Mouse (Mus musculus) liver, embryonic 14.5 days (tissue): ENCODE measurements around the gene Frmd4a. TPM values are rescaled to one million over a fixed set of nuclear protein-coding genes. Genes with fewer than 3 reads are reported as not detected.
A peak's percentile ranks its signal among the peaks of the same experiment; 100 is the strongest.

Experiments used
- ATAC-seq: fragments of 200-750 bp; cut with Nextera tagmentation; 2 replicates; pipeline ENCODE4 v1.8.0; 2017; ENCODE audit warnings: moderate number of reproducible peaks, mild to moderate bottlenecking, moderate library complexity; ENCODE audit not compliant: insufficient read depth
- DNase-seq, 3 experiments: peaks; one replicate each; pipeline ENCODE4 v3.0.0-alpha.2; 2012 to 2013; ENCODE audit warnings: low read depth in 3 of 3, low spot score in 3 of 3
- H3K27ac ChIP-seq: fragments of 300-500 bp; sonication (generic); 2 replicates; pipeline ENCODE4 v1.5.1; 2014; ENCODE audit warnings: moderate library complexity, mild to moderate bottlenecking, control low read depth, inconsistent platforms
- H3K27me3 ChIP-seq: fragments of 300-500 bp; sonication (generic); 2 replicates; pipeline ENCODE4 v1.6.1; 2014; ENCODE audit warnings: mild to moderate bottlenecking, low read length, moderate library complexity; ENCODE audit not compliant: control insufficient read depth, insufficient read depth
- H3K36me3 ChIP-seq: fragments of 300-500 bp; sonication (generic); replicated peaks from 2 replicates; pipeline ENCODE4 v1.6.1; 2014; ENCODE audit warnings: low read depth; ENCODE audit not compliant: control insufficient read depth, insufficient read depth
- H3K4me1 ChIP-seq, 2 experiments: fragments of 200-500 bp in 1 of 2; fragments of 300-500 bp in 1 of 2; sonication (generic) in 1 of 2; replicated peaks; 2 replicates each; pipeline ENCODE4 v1.6.1; 2012 to 2014; ENCODE audit warnings: antibody characterized with exemption in 1 of 2, inconsistent platforms in 1 of 2, low read length in 1 of 2; ENCODE audit not compliant: control insufficient read depth in 2 of 2, insufficient read depth in 2 of 2
- H3K4me2 ChIP-seq: fragments of 300-500 bp; sonication (generic); 2 replicates; pipeline ENCODE4 v1.6.1; 2014; ENCODE audit warnings: low read depth, mild to moderate bottlenecking, control low read depth, moderate library complexity
- H3K4me3 ChIP-seq, 2 experiments: fragments of 200-500 bp in 1 of 2; fragments of 300-500 bp in 1 of 2; sonication (generic) in 1 of 2; 2 replicates each; pipeline ENCODE4 v1.5.1; 2012 to 2014; ENCODE audit warnings: low read depth in 2 of 2, low read length in 2 of 2, mild to moderate bottlenecking in 2 of 2, control low read depth in 1 of 2, inconsistent platforms in 1 of 2, moderate library complexity in 1 of 2; ENCODE audit not compliant: insufficient read depth in 1 of 2
- H3K9ac ChIP-seq: fragments of 300-500 bp; sonication (generic); replicated peaks from 2 replicates; pipeline ENCODE4 v1.6.1; 2014; ENCODE audit warnings: mild to moderate bottlenecking, control low read depth, moderate library complexity
- H3K9me3 ChIP-seq: fragments of 300-500 bp; sonication (generic); 2 replicates; pipeline ENCODE4 v1.6.1; 2016; ENCODE audit warnings: low read length, mixed read lengths; ENCODE audit not compliant: control insufficient read depth
- CTCF ChIP-seq: IDR thresholded peaks from 2 replicates; pipeline ENCODE4 v1.5.1; 2016; ENCODE audit warnings: antibody characterized with exemption, low read depth, control low read depth
- EP300 ChIP-seq: IDR thresholded peaks from 2 replicates; pipeline ENCODE4 v1.6.1; 2016; ENCODE audit warnings: antibody characterized with exemption, low read depth
- WGBS: fragments of 180-500 bp; shearing (Covaris S2); extraction: QIAGEN DNeasy Blood & Tissue Kit; methylation state at CpG from one replicate; pipeline ENCODE4 v1.1.7; 2014; ENCODE audit not compliant: insufficient replicate concordance; 5-methylcytosine and 5-hydroxymethylcytosine counted together
- polyA plus RNA-seq, 2 experiments: library from polyadenylated mRNA; depleted of rRNA in 1 of 2; stranded (reverse) in 1 of 2; unstranded in 1 of 2; fragments of >200 nt; fragmentation: Nextera tagmentation in 1 of 2; extraction: Ambion mirVana in 1 of 2; gene quantifications; 2 replicates each; pipeline versions ENCODE4 v1.2.1 to v1.2.3; 2012 to 2014

The Frmd4a gene
- polyA plus RNA-seq, 2 experiments = 11.0 to 11.2 TPM

DNA sequence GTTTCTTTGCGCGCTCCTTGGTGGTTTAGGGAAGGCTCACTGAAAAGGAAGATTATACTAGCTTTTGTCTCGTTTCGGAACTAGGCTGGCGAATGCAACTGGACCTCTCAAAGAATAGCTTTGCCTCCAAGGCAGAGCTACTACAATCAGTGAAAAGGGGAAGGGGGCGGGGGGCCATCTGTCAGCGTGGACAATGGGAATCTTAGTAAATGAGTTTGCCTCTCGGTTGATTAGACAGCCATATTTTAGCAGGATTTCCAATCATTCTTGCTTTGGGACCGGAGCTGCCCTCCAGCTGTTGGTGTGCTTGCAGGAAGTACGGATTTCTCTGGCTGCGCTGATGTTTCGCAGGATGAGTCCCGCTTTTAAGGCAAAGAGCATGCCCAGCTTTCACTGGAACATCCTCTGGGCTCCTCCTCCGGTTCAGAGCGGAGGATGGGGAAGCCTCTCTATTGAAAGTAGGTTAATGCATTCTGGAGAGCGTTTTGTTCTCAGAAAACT, 135.7 kb downstream of the Frmd4a start:
- ATAC-seq (no peak), DNase-seq (no peak)
- H3K4me1 ChIP-seq = no peaks in the 10 kb centered on the region

DNA sequence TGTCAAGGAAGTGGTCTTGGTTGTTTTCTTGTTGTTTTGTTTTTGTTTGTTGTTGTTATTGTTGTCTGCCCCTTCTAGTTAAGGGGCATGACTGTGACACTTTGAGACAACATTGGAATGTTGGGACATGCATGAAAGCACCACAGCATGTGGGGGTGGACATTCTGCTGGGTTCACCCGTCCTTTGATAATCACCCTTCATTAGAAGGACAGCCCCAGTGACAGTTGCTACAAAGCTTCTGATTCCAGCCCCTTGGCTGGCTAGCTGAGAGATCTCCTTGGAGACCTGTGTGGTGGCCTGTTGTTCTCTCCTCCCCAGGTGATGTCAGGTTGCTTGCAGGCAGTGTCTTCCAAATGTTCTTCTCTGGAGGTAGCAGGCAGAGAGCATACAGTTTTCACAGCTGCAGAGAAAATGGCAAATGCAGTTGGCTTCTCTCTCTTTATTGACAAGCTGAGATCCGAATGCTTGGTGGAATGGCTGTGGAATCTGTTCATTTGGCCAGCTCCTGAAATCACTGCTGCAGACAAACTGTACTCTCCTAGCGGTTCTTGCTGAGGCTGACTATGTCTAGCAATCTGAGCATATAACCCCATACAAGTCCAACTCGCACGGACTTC, 136.6 kb downstream of the Frmd4a start:
- Histone ChIP-seq H3K9me3 (no peaks in the 10 kb centered on the region), H3K4me1 (no peaks in the 10 kb centered on the region), H3K9ac (no peak overlapping the region), H3K4me2 (no peak overlapping the region), H3K4me3 (no peak overlapping the region), H3K36me3 (no peaks in the 10 kb centered on the region), H3K27ac (no peak overlapping the region), H3K27me3 (peaks cover 4% of the 10 kb centered on the region)
- TF ChIP-seq EP300 (no peak), CTCF (no peak)
- ATAC-seq (no peak), DNase-seq (no peak)
- WGBS = 48% methylated on average over 5 of the region's 5 CpGs

More for the DNA sequence above, 135.7 kb downstream of the Frmd4a start:
- H3K4me3 ChIP-seq = peak overlapping the region; percentile 8 to 30; a peak in 3 of 4 replicates
- no peaks in the 10 kb centered on the region for H3K36me3 ChIP-seq
- peak overlapping the region; percentile 36 for H3K4me2 ChIP-seq
- WGBS = 8% methylated on average over 16 of the region's 16 CpGs
- H3K27me3 ChIP-seq = peaks cover 4% of the 10 kb centered on the region
- TF ChIP-seq EP300 (no peak), CTCF (no peak)
- no peak overlapping the region for H3K27ac ChIP-seq
- no peaks in the 10 kb centered on the region for H3K9me3 ChIP-seq
- no peak overlapping the region for H3K9ac ChIP-seq

DNA sequence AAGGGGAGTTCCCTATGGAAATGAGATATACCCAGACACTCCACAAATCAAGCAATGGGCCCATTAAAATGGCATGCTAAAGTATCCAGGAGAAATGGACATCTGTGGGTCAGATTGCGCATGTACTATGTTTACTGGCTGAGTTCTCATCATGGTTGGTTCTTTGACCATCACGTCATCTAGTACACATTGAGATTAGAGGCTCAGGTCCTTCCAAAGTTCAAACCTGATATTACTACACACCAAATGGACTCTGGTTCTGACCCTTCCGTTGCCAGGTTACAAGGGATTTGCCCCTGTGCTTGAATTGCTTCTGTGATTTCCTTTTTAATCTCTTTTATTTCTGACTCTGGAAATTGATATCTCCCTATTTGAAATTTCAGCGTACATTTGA, 137.1 kb downstream of the Frmd4a start:
- TF ChIP-seq EP300 (no peak), CTCF (no peak)
- H3K9me3 ChIP-seq = no peaks in the 10 kb centered on the region
- no peak overlapping the region for H3K9ac ChIP-seq
- no peaks in the 10 kb centered on the region for H3K36me3 ChIP-seq
- WGBS = 60% methylated on average over 4 of the region's 4 CpGs
- ATAC-seq (no peak), DNase-seq (peak in 1 of 3 experiments; percentile 4)
- no peak overlapping the region for H3K4me3 ChIP-seq
- H3K27ac ChIP-seq = no peak overlapping the region
- H3K4me2 ChIP-seq = no peak overlapping the region
- H3K4me1 ChIP-seq = no peaks in the 10 kb centered on the region
- H3K27me3 ChIP-seq = peaks cover 4% of the 10 kb centered on the region

DNA sequence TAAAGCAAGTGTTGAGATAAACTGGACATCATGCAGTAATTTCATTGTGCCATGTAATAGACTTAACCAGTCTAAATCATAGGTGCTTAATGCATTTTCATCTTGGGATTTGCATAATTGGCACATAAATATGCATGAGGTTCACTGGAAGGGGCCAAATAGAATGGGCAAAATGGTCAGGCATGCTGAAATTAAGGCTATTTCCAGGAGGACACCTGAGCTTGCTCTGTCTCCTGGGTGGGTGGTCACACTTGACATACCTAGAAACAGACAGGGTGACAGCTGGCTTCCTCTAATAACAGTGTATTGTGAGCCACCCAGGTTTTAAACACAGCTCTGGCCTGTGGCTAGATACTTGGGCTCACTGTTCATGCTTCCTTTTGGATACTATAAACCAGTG, 137.9 kb downstream of the Frmd4a start:
- H3K36me3 ChIP-seq = no peaks in the 10 kb centered on the region
- H3K27me3 ChIP-seq = peaks cover 4% of the 10 kb centered on the region
- no peak for DNase-seq
- no peaks in the 10 kb centered on the region for H3K4me1 ChIP-seq
- H3K9ac ChIP-seq = no peak overlapping the region
- ATAC-seq = no peak
- H3K9me3 ChIP-seq = no peaks in the 10 kb centered on the region
- no peak for TF ChIP-seq CTCF
- no peak overlapping the region for H3K4me2 ChIP-seq
- no peak overlapping the region for H3K27ac ChIP-seq
- no peak overlapping the region for H3K4me3 ChIP-seq

DNA sequence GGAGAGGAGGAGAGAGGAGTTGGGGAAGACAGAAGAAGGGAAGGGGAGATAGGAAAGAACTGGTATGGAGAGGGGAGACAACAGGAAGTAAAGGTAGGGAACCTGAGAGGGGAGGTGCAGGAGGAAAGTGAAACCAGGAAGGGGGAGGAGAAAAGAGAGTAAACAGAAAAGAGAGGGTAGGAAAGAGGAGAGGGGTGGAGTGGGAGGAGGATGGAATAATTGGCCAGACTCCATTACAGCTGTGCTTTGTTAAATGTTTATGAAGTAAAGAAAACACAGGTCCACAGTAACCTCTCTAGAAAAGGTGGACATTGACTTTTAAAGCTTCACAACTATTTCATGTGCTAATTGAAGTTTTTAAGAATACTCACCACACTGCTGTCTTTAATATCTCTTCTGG, 139.0 kb downstream of the Frmd4a start:
- ATAC-seq (no peak), DNase-seq (no peak)
- Histone ChIP-seq H3K4me1 (no peaks in the 10 kb centered on the region), H3K9me3 (no peaks in the 10 kb centered on the region), H3K4me3 (no peak overlapping the region), H3K27me3 (peaks cover 4% of the 10 kb centered on the region), H3K36me3 (no peaks in the 10 kb centered on the region), H3K4me2 (no peak overlapping the region), H3K9ac (no peak overlapping the region), H3K27ac (no peak overlapping the region)
- TF ChIP-seq CTCF = no peak
- TF ChIP-seq EP300 = no peak
